Mouse (Mus musculus) urinary bladder, adult 2 months (tissue): ENCODE results near the gene Eme2. TPM values are rescaled to one million over a fixed set of nuclear protein-coding genes. Genes with fewer than 3 reads are reported as not detected.

Experiments used
- DNase-seq: peaks from one replicate; pipeline ENCODE4 v3.0.0; 2022; ENCODE audit warnings: low spot score
- polyA plus RNA-seq: library from polyadenylated mRNA; depleted of rRNA; stranded (reverse); fragments of >200 nt; gene quantifications from 2 replicates; pipeline ENCODE4 v1.2.3, GENCODE M21; 2012

Eme2 gene
- polyA plus RNA-seq, 1 experiment, result 40.0 TPM

- peak; percentile 54 for DNase-seq
Observed at GRCm38 (mm10) chr17:24896241-24896992, 1.5 kb upstream of the Eme2 start, which contains the start of gene Nme3. Gene Nme3, plus strand, starts transcription at chr17:24896500.

GRCm38 (mm10) chr17:24895571-24896240 lies 819 bp upstream of the Eme2 start:
- DNase-seq, result no peak

- DNase-seq, result no peak
Observed at GRCm38 (mm10) chr17:24894061-24894994, 559 bp downstream of the Eme2 start.

GRCm38 (mm10) chr17:24893276-24893675 lies 1.6 kb downstream of the Eme2 start:
- no peak for DNase-seq

GRCm38 (mm10) chr17:24892785-24893184 lies 2.1 kb downstream of the Eme2 start:
- DNase-seq, result no peak

GRCm38 (mm10) chr17:24891321-24891720 lies 3.6 kb downstream of the Eme2 start:
- no peak for DNase-seq

GRCm38 (mm10) chr17:24890151-24891092 lies 4.5 kb downstream of the Eme2 start:
- DNase-seq, result no peak

- DNase-seq, result no peak
Observed at GRCm38 (mm10) chr17:24888862-24889261, 6.0 kb downstream of the Eme2 start.

- DNase-seq, result no peak
Observed at GRCm38 (mm10) chr17:24887291-24888080, 7.4 kb downstream of the Eme2 start.

GRCm38 (mm10) chr17:24886932-24887271 lies 8.0 kb downstream of the Eme2 start:
- DNase-seq, result no peak

- peak; percentile 91 for DNase-seq
Observed at GRCm38 (mm10) chr17:24886134-24886931, 8.6 kb downstream of the Eme2 start, which contains the start of the genes Nubp2 and Spsb3. Gene Nubp2, minus strand, starts transcription at chr17:24886349. Gene Spsb3, plus strand, starts transcription at chr17:24886643.

GRCm38 (mm10) chr17:24885356-24886133 lies 9.3 kb downstream of the Eme2 start:
- DNase-seq, result no peak

GRCm38 (mm10) chr17:24884391-24884790 lies 10.5 kb downstream of the Eme2 start:
- DNase-seq, result no peak

GRCm38 (mm10) chr17:24881738-24882440 lies 13.0 kb downstream of the Eme2 start:
- no peak for DNase-seq

GRCm38 (mm10) chr17:24878531-24878930 lies 16.4 kb downstream of the Eme2 start:
- no peak for DNase-seq

GRCm38 (mm10) chr17:24878117-24878397 lies 16.8 kb downstream of the Eme2 start:
- DNase-seq, result no peak

- no peak for DNase-seq
Observed at GRCm38 (mm10) chr17:24877336-24878116, 17.4 kb downstream of the Eme2 start.
